Mouse (Mus musculus) forelimb bud, embryonic 11.5 days (tissue): ENCODE measurements around the gene Tsr2.
A peak's percentile ranks its signal among the peaks of the same experiment; 100 is the strongest.

Experiments
- DNase-seq: peaks from one replicate; pipeline ENCODE4 v3.0.0-alpha.2; 2012; ENCODE audit warnings: low read depth, low spot score

Gene Tsr2

GRCm38 (mm10) chrX:151096171-151097058 is at the start of gene Tsr2:
Gene Tsr2, minus strand, starts transcription at chrX:151096543.
- DNase-seq, result peak; percentile 70

- DNase-seq, result peak; percentile 6
Observed at GRCm38 (mm10) chrX:151132785-151133184, 36.4 kb upstream of the Tsr2 start.

DNA sequence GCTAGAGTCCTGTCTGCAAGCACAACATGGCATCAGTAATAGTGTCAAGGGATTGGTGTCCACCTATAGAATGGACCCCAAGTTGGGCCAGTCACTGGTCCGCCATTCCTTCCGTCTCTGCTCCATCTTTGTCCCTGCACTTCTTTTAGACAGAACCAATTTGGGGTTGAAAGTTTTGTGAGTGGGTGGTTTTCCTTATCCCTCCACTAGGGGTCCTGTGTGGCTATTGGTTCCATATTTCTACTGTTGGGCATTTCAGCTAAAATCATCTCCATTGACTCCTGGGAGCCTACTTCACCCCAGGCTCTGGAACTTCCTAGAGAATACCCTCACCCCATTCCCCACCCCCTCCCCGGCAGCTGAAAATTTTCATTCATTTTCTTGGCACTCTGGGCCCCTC is 34.1 kb upstream of the Tsr2 start:
- no peak for DNase-seq

DNA sequence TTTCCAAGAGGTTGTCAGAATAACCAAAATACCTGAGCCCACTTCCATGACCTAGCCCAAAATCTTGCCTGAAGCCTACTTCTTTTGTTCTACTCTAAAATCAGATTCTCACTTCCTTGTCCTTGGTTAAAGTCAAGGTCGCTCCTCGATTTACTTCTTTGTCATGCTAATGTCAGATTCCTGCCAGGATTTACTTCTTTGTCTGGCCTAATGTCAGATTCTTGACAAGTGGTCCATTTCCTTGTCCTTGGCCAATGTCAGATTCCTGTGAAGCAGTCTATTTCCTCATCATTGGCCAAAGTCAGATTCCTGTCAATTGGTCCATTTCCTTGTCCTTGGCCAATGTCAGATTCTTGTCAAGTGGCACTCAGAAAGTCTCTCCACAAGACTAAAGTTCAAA is 27.6 kb upstream of the Tsr2 start:
- DNase-seq, result no peak

- no peak for DNase-seq
Observed at GRCm38 (mm10) chrX:151117432-151117831, 21.1 kb upstream of the Tsr2 start.

- peak; percentile 19 for DNase-seq
Observed at GRCm38 (mm10) chrX:151116795-151117194, 20.5 kb upstream of the Tsr2 start.

DNA sequence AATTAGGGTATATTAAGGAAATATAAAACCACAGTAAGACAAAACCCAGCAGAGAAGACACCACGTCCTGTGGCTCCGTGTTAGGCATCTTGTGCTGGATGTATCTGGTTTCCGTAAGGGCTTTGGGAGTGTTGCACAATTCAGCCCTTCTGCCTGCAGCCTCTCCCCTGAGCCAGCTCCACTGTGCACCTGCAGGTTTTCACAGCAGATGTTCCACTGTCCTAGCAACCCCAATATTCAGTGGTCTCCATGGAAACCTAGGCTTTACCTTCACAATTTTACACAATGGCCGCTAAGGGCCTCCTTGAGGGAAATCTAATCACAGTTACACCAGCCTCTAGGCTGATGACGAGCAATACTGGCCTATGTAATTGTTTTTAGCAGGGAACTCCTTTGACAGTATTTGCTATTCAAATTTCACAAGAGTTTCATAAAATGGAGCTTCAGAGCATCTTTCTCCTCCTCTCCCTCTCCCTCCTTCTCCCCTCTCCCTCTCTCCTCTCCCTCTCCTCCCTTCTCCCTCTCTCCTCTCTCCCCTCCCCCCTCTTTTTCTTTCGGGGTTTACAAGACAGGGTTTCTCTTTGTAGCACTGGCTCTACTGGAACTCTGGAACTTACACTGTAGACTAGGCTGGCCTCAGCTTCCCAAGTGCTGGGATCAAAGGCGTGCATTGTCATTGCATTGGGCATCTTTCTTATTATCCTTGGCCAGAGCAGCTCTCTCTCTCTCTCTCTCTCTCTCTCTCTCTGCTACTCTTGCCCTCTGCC is 11.1 kb upstream of the Tsr2 start:
- no peak for DNase-seq

DNA sequence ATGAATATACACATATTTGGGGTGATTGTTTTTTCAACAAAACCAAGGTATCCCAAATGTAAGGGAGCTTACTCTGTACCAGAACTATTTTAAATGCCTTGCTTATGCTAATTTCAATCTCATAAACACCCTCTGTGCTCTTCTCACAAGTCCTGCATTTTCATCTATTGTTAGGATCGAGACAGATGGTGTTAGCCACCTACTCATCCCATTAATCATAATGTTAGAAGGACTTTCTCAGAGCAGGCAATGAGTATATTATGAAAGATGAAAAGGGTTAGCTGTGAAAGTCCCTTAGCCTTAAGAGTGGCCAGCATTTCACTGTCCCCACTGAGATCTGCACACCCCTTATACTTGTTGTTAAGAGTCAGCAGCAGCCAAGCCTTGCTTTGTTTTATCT is 8.9 kb downstream of the Tsr2 start:
- DNase-seq, result no peak

- DNase-seq, result no peak
Observed at GRCm38 (mm10) chrX:151085599-151085998, 10.7 kb downstream of the Tsr2 start.

DNA sequence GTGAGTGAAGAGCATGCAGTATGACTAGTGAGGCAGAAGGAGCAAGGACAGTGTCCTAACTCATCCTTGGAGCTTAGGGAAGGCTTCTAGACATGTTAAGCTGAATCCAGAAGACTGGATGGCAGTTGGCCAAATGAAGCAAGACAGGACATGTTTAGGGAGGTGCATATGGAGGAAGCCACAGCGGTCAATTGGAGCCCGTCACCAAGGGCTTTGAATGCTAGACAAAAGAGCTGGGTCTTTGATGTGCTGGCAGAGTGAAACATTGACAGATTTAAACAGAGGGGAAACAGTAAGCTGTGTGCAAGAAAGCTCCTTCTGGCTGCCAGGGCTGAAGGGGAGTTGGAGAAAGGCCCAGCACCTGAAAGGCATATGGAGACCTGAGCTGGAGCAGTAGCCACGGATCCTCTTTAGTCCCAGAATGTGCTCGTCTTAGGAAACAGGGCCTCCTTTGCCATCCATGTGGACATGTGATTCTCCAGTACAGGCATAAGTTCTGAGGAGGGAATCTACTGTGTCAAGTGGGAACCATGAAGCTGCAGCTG is 19.3 kb downstream of the Tsr2 start:
- no peak for DNase-seq

DNA sequence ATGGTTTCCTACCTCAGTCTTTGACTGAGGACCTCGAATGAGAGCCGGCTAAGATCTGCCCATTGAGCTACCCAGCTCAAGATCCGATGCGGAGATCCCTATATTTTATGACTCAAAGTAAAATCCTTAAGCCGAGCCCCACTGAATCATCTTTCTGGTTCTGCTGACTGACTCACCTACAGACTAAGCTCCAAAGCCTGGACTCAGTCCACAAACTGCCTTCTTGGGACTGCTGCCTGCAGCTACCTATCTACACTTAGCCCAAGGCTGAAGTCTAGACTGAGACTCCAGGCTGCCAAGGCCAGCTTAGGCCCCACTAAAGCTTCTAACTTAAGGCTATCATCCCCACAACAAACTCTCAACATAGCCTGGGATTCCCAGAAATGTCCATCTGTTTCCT is 20.3 kb downstream of the Tsr2 start:
- no peak for DNase-seq

DNA sequence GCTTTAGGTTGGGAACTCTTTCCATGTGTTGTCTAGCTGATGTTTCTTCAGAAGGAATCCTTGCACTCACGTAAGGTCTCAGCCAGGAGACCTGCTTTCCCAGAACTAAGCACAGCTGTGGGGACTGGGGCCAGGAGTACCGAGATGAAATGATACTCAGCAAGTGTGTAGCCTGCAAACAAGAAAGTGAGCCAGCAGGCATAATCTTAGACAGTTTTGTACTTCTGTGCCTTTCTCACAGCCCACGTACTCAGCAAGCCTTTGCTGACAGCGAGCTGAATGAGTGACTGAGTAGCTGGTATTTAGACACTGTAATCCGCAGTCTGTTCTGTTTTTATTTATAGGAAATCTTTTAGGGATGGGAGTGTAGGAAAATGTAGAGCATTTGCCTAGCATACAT is 28.5 kb downstream of the Tsr2 start:
- DNase-seq, result no peak

GRCm38 (mm10) chrX:151066071-151066666 is 30.2 kb downstream of the Tsr2 start:
- DNase-seq, result no peak

DNA sequence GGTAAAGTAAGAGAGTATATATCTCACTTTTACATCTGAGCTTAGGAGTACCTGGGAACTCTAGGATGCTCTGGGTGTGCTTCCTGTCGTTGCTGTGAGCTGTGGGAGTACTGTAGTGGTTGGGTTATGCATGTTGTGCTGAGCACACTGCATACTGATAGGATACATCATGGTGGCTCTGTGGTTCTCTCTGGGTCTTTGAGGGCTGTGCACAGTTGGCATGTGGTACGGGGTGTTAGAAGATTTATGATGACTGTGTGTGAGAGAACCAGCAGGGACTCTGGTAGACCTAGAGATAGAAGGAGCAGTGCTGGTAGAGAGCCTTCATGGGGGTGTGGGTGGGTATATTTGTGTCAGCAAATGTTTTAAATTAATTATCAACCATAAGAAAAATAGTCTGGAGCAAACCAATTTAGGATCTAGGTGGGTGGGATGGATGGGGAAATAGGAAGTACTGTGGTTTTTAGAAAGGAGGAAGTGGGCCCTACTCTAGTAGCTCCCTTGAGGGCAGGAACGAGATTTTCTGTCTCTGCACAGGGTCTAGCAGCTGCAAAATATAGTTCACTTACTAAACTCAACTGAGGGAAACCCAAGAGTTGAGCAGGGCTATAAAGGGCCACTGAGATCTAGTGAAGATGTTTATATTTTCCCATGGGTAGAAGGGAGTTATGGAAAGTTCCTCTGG is 34.6 kb downstream of the Tsr2 start:
- DNase-seq, result no peak

GRCm38 (mm10) chrX:151059346-151059745 is 37.0 kb downstream of the Tsr2 start:
- DNase-seq, result no peak

GRCm38 (mm10) chrX:151055559-151055958 is 40.8 kb downstream of the Tsr2 start:
- DNase-seq, result no peak

GRCm38 (mm10) chrX:151054489-151054888 is 41.9 kb downstream of the Tsr2 start:
- DNase-seq, result peak; percentile 30

DNA sequence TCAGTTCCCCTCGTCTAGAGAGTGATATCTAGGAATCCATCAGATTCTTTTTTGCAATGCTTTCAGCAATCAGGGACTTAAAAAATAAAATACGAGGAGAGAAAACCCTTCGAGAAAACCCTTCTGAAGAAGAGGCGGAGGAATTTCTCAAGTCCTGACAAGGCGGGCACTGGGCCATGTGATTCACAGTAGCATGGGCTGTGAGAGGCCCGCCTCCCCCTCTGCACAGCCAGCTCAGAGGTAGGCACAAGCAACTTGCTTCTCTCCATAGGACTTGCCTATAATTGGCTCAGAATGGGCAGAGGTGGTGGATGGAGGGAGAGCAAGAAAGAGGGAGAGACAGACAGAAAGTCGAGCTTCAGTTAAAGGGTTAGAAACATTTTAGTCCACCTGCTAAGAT is 46.0 kb downstream of the Tsr2 start:
- no peak for DNase-seq

GRCm38 (mm10) chrX:151049661-151050215 is 46.6 kb downstream of the Tsr2 start:
- DNase-seq, result no peak

GRCm38 (mm10) chrX:151047431-151048058 is 48.8 kb downstream of the Tsr2 start:
- no peak for DNase-seq
